Mouse (Mus musculus) lung, embryonic 16.5 days (tissue): ENCODE measurements at regions not wholly inside any gene's neighbourhood (a gene's known extent, or its start where the extent isn't known, plus 50 kb on each side); places are given as distances from the start of the nearest gene placed in this dataset.

Source experiments
- ATAC-seq: fragments of 200-750 bp; cut with Nextera tagmentation; 2 replicates; pipeline ENCODE4 v1.8.0; 2017; ENCODE audit warnings: low read depth, mild to moderate bottlenecking, moderate library complexity
- H3K27ac ChIP-seq: fragments of 300-500 bp; sonication (generic); 2 replicates; pipeline ENCODE4 v1.5.1; 2014; ENCODE audit warnings: mild to moderate bottlenecking, control low read depth, low read length
- H3K27me3 ChIP-seq: fragments of 300-500 bp; sonication (generic); 2 replicates; pipeline ENCODE4 v1.6.1; 2014; ENCODE audit warnings: low read depth, low read length, mixed read lengths; ENCODE audit not compliant: control insufficient read depth, insufficient read depth
- H3K36me3 ChIP-seq: fragments of 300-500 bp; sonication (generic); 2 replicates; pipeline ENCODE4 v1.6.1; 2014; ENCODE audit warnings: low read length; ENCODE audit not compliant: control insufficient read depth, insufficient read depth
- H3K4me1 ChIP-seq: fragments of 300-500 bp; sonication (generic); replicated peaks from 2 replicates; pipeline ENCODE4 v1.6.1; 2014; ENCODE audit warnings: low read length, mixed read lengths; ENCODE audit not compliant: control insufficient read depth, insufficient read depth
- H3K4me2 ChIP-seq: fragments of 300-500 bp; sonication (generic); 2 replicates; pipeline ENCODE4 v1.6.1; 2014; ENCODE audit warnings: low read depth, low read length, control low read depth
- H3K4me3 ChIP-seq: fragments of 300-500 bp; sonication (generic); 2 replicates; pipeline ENCODE4 v1.5.1; 2014; ENCODE audit warnings: mild to moderate bottlenecking, low read length, control low read depth
- H3K9ac ChIP-seq: fragments of 300-500 bp; sonication (generic); 2 replicates; pipeline ENCODE4 v1.6.1; 2014; ENCODE audit warnings: low read length, control low read depth
- H3K9me3 ChIP-seq: fragments of 300-500 bp; sonication (generic); 2 replicates; pipeline ENCODE4 v1.6.1; 2016; ENCODE audit warnings: low read length; ENCODE audit not compliant: control insufficient read depth
- WGBS: fragments of 180-500 bp; shearing (Covaris S2); extraction: QIAGEN DNeasy Blood & Tissue Kit; methylation state at CpG from one replicate; pipeline ENCODE4 v1.1.7; 2014; 5-methylcytosine and 5-hydroxymethylcytosine counted together

GRCm38 (mm10) chr8:77774551-77775335 lies 50.5 kb upstream of the Ednra start:
- Histone ChIP-seq H3K9me3 (no peaks in the 10 kb centered on the region), H3K4me3 (no peak overlapping the region), H3K9ac (no peak overlapping the region), H3K4me2 (no peak overlapping the region), H3K4me1 (peaks cover 6% of the 10 kb centered on the region; the same call in 1 of the 2 replicates), H3K36me3 (no peaks in the 10 kb centered on the region), H3K27ac (0 out of 2 replicates have a peak overlapping the region, but pooled peaks have one; percentile 6), H3K27me3 (no peaks in the 10 kb centered on the region)
- ATAC-seq: no peak
- 52% methylated on average over 8 of the region's 8 CpGs for WGBS

- H3K36me3 ChIP-seq: no peaks in the 10 kb centered on the region
- no peak overlapping the region for H3K4me3 ChIP-seq
- no peak overlapping the region for H3K27ac ChIP-seq
- ATAC-seq: no peak
- H3K27me3 ChIP-seq: no peaks in the 10 kb centered on the region
- 73% methylated on average over 3 of the region's 3 CpGs for WGBS
- H3K4me1 ChIP-seq: peaks cover 6% of the 10 kb centered on the region; the same call in 1 of the 2 replicates
- no peaks in the 10 kb centered on the region for H3K9me3 ChIP-seq
- H3K4me2 ChIP-seq: no peak overlapping the region
- no peak overlapping the region for H3K9ac ChIP-seq
Observed at GRCm38 (mm10) chr8:77775526-77775925, 51.3 kb upstream of the Ednra start.

- Histone ChIP-seq H3K9ac (no peak overlapping the region), H3K4me3 (no peak overlapping the region), H3K36me3 (no peaks in the 10 kb centered on the region), H3K27ac (no peak overlapping the region), H3K4me2 (no peak overlapping the region), H3K9me3 (no peaks in the 10 kb centered on the region), H3K4me1 (peaks cover 2% of the 10 kb centered on the region; the same call in 1 of the 2 replicates), H3K27me3 (no peaks in the 10 kb centered on the region)
- 42% methylated on average over 5 of the region's 5 CpGs for whole genome bisulfite sequencing
- ATAC-seq: no peak
Observed at GRCm38 (mm10) chr8:77777597-77777996, 53.3 kb upstream of the Ednra start.

GRCm38 (mm10) chr8:77785676-77786255 lies 61.5 kb upstream of the Ednra start:
- no peak overlapping the region for H3K9ac ChIP-seq
- H3K4me1 ChIP-seq: peaks cover 4% of the 10 kb centered on the region; the same call in 1 of the 2 replicates
- H3K4me2 ChIP-seq: no peak overlapping the region
- H3K36me3 ChIP-seq: no peaks in the 10 kb centered on the region
- ATAC-seq: no peak
- no peak overlapping the region for H3K4me3 ChIP-seq
- H3K27me3 ChIP-seq: no peaks in the 10 kb centered on the region
- WGBS: 66% methylated on average over 4 of the region's 4 CpGs
- H3K9me3 ChIP-seq: no peaks in the 10 kb centered on the region
- H3K27ac ChIP-seq: no peak overlapping the region

- no peak overlapping the region for H3K4me2 ChIP-seq
- no peaks in the 10 kb centered on the region for H3K9me3 ChIP-seq
- no peak overlapping the region for H3K27ac ChIP-seq
- no peak overlapping the region for H3K4me3 ChIP-seq
- no peak overlapping the region for H3K9ac ChIP-seq
- no peaks in the 10 kb centered on the region for H3K27me3 ChIP-seq
- peaks cover 3% of the 10 kb centered on the region for H3K4me1 ChIP-seq
- ATAC-seq: no peak
- no peaks in the 10 kb centered on the region for H3K36me3 ChIP-seq
- 48% methylated on average over 1 of the region's 1 CpGs for WGBS
Observed at GRCm38 (mm10) chr8:77794911-77795310, 70.6 kb upstream of the Ednra start.

GRCm38 (mm10) chr8:77803147-77803903 lies 79.1 kb upstream of the Ednra start:
- Histone ChIP-seq H3K4me1 (peaks cover 19% of the 10 kb centered on the region), H3K27me3 (no peaks in the 10 kb centered on the region), H3K36me3 (no peaks in the 10 kb centered on the region), H3K9ac (no peak overlapping the region), H3K4me2 (no peak overlapping the region), H3K9me3 (no peaks in the 10 kb centered on the region), H3K27ac (peak overlapping the region; percentile 89), H3K4me3 (no peak overlapping the region)
- ATAC-seq: peak; percentile 95
- WGBS: 47% methylated on average over 9 of the region's 9 CpGs

- H3K4me2 ChIP-seq: no peak overlapping the region
- H3K9ac ChIP-seq: no peak overlapping the region
- H3K27ac ChIP-seq: peak overlapping the region; percentile 89
- H3K9me3 ChIP-seq: no peaks in the 10 kb centered on the region
- no peak overlapping the region for H3K4me3 ChIP-seq
- 63% methylated on average over 6 of the region's 6 CpGs for WGBS
- no peaks in the 10 kb centered on the region for H3K36me3 ChIP-seq
- H3K27me3 ChIP-seq: no peaks in the 10 kb centered on the region
- H3K4me1 ChIP-seq: peaks cover 19% of the 10 kb centered on the region
- no peak for ATAC-seq
Observed at GRCm38 (mm10) chr8:77804536-77804935, 80.3 kb upstream of the Ednra start.

GRCm38 (mm10) chr8:77804956-77805355 lies 80.7 kb upstream of the Ednra start:
- Histone ChIP-seq H3K9ac (no peak overlapping the region), H3K36me3 (no peaks in the 10 kb centered on the region), H3K27ac (peak overlapping the region; percentile 89), H3K27me3 (no peaks in the 10 kb centered on the region), H3K4me3 (no peak overlapping the region), H3K4me1 (peaks cover 19% of the 10 kb centered on the region), H3K9me3 (no peaks in the 10 kb centered on the region), H3K4me2 (no peak overlapping the region)
- 29% methylated on average over 4 of the region's 4 CpGs for WGBS
- ATAC-seq: no peak

- Histone ChIP-seq H3K36me3 (no peaks in the 10 kb centered on the region), H3K27ac (no peak overlapping the region), H3K4me3 (no peak overlapping the region), H3K27me3 (no peaks in the 10 kb centered on the region), H3K4me2 (no peak overlapping the region), H3K4me1 (peaks cover 19% of the 10 kb centered on the region), H3K9ac (no peak overlapping the region), H3K9me3 (no peaks in the 10 kb centered on the region)
- no peak for ATAC-seq
- 50% methylated on average over 6 of the region's 6 CpGs for WGBS
Observed at GRCm38 (mm10) chr8:77805657-77806056, 81.4 kb upstream of the Ednra start.
